Comparison of ENCODE assay signal across 14 mouse cellular contexts in the genomic region with DNA sequence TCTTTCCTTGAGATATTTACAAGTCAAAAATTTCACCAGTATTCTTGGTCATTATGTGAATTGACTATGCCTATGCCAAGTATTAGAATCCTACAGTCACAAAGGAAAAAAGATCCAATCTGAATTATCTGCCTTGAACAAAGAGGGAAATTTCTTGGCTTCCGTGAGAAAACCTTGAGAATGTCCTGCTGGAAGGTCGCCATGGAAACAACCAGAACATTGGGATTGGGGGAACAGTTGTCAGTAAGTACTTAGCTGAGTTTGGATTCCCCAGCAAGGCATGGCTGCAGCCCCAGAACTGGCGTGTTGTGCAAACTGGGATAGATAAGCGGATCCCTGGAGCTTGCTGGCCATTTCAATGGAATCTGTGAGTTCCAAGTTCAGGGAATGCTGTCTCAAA.
"Had no signal": no experiment of that assay in that cellular context is flagged by ENCODE, and none has a peak within 500 bp of the region (broad histone marks: within the 10 kb centered on the region; RNA-seq: fewer than 3 reads in every experiment).

No protein-coding gene starts in this region.

- DNase-seq: kidney, adult 18-20 months; kidney, postnatal 14 days; left cerebral cortex, postnatal 4 days; lung, embryonic 14.5 days; lung, postnatal 10 days; lung, postnatal 4 days; right cerebral cortex, adult 18-20 months; spleen, adult 18-20 months; thymus, postnatal 36 days had no signal

- H3K27me3 ChIP-seq: limb, embryonic 13.5 days; liver, embryonic 12.5 days; midbrain, embryonic 12.5 days; neural tube, embryonic 15.5 days had no signal

- H3K4me3 ChIP-seq: limb, embryonic 13.5 days; liver, embryonic 12.5 days; midbrain, embryonic 12.5 days; myocyte; neural tube, embryonic 15.5 days had no signal

- H3K36me3 ChIP-seq: limb, embryonic 13.5 days; liver, embryonic 12.5 days; midbrain, embryonic 12.5 days; neural tube, embryonic 15.5 days had no signal

- H3K4me1 ChIP-seq: limb, embryonic 13.5 days; liver, embryonic 12.5 days; midbrain, embryonic 12.5 days; neural tube, embryonic 15.5 days had no signal

- H3K9ac ChIP-seq: limb, embryonic 13.5 days; liver, embryonic 12.5 days; lung, embryonic 14.5 days; midbrain, embryonic 12.5 days; neural tube, embryonic 15.5 days had no signal

- ATAC-seq: liver, embryonic 12.5 days had no signal

- H3K4me2 ChIP-seq: limb, embryonic 13.5 days; liver, embryonic 12.5 days; lung, embryonic 14.5 days; midbrain, embryonic 12.5 days; neural tube, embryonic 15.5 days had no signal

- H3K27ac ChIP-seq: limb, embryonic 13.5 days; liver, embryonic 12.5 days; neural tube, embryonic 15.5 days had no signal

- H3K9me3 ChIP-seq: limb, embryonic 13.5 days; liver, embryonic 12.5 days; midbrain, embryonic 12.5 days; neural tube, embryonic 15.5 days had no signal
